Mouse (Mus musculus) embryonic facial prominence, embryonic 14.5 days (tissue): ENCODE results near the gene Il21r. TPM values are rescaled to one million over a fixed set of nuclear protein-coding genes. Genes with fewer than 3 reads are reported as not detected.
A peak's percentile ranks its signal among the peaks of the same experiment; 100 is the strongest.

Experiments
- ATAC-seq: fragments of 200-750 bp; cut with Nextera tagmentation; 2 replicates; pipeline ENCODE4 v1.8.0; 2017; ENCODE audit warnings: low read depth, moderate number of reproducible peaks, moderate TSS enrichment
- DNase-seq: peaks from one replicate; pipeline ENCODE4 v3.0.0-alpha.2; 2015; ENCODE audit warnings: low spot score
- H3K27ac ChIP-seq: fragments of 300-500 bp; sonication (generic); replicated peaks from 2 replicates; pipeline ENCODE4 v1.5.1; 2014; ENCODE audit warnings: low read depth, mild to moderate bottlenecking, low read length, moderate library complexity
- H3K27me3 ChIP-seq: fragments of 300-500 bp; sonication (generic); replicated peaks from 2 replicates; pipeline ENCODE4 v1.6.1; 2014; ENCODE audit warnings: low read length; ENCODE audit not compliant: control insufficient read depth, insufficient read depth
- H3K36me3 ChIP-seq: fragments of 300-500 bp; sonication (generic); 2 replicates; pipeline ENCODE4 v1.6.1; 2014; ENCODE audit warnings: low read length, mixed read lengths; ENCODE audit not compliant: control insufficient read depth, insufficient read depth
- H3K4me1 ChIP-seq: fragments of 300-500 bp; sonication (generic); 2 replicates; pipeline ENCODE4 v1.6.1; 2014; ENCODE audit warnings: antibody characterized with exemption, low read length; ENCODE audit not compliant: control insufficient read depth, insufficient read depth
- H3K4me2 ChIP-seq: fragments of 300-500 bp; sonication (generic); 2 replicates; pipeline ENCODE4 v1.6.1; 2014; ENCODE audit warnings: low read depth, mild to moderate bottlenecking, low read length, moderate library complexity, mixed read lengths
- H3K4me3 ChIP-seq: fragments of 300-500 bp; sonication (generic); 2 replicates; pipeline ENCODE4 v1.5.1; 2014; ENCODE audit warnings: low read depth, mild to moderate bottlenecking, low read length
- H3K9ac ChIP-seq: fragments of 300-500 bp; sonication (generic); 2 replicates; pipeline ENCODE4 v1.6.1; 2014; ENCODE audit warnings: low read depth, mild to moderate bottlenecking, low read length, moderate library complexity, mixed read lengths
- H3K9me3 ChIP-seq: fragments of 300-500 bp; sonication (generic); 2 replicates; pipeline ENCODE4 v1.6.1; 2016; ENCODE audit warnings: low read length; ENCODE audit not compliant: control insufficient read depth
- whole genome bisulfite sequencing: fragments of 180-500 bp; shearing (Covaris S2); extraction: QIAGEN DNeasy Blood & Tissue Kit; methylation state at CpG from one replicate; pipeline ENCODE4 v1.1.7; 2014; 5-methylcytosine and 5-hydroxymethylcytosine counted together
- polyA plus RNA-seq: library from polyadenylated mRNA; unstranded; fragments of >200 nt; fragmentation: Nextera tagmentation; extraction: Ambion mirVana; gene quantifications from 2 replicates; pipeline ENCODE4 v1.2.1, GENCODE M21; 2014

Il21r gene
- polyA plus RNA-seq, 1 experiment from 2014 or later: 0.46 TPM

DNA sequence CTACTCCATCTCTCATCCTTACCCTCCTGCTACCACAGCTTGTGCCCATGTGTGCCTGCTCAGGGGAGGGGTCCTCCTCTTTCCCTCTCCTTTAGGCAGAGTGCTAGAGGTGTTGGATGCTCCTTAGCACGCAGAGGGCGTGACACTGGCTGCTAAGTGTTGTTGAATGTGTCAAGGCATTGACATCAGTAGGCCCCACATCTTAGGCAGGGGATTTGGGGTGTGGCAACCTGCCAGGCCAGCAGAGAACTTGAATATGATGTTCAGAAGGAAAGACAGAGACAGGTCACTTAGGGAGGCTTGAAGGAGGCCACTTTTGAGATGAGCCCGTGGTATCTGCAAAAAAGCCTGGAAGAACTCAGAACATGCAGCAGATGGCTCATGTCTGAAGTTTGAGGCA lies 25.1 kb upstream of the Il21r start:
- Histone ChIP-seq H3K27me3 (no peaks in the 10 kb centered on the region), H3K9me3 (no peaks in the 10 kb centered on the region), H3K4me3 (no peak overlapping the region), H3K27ac (no peak overlapping the region), H3K36me3 (no peaks in the 10 kb centered on the region), H3K9ac (no peak overlapping the region), H3K4me2 (no peak overlapping the region), H3K4me1 (peaks cover 17% of the 10 kb centered on the region; the same call in 1 of the 2 replicates)
- ATAC-seq (no peak), DNase-seq (no peak)
- WGBS: 61% methylated on average over 3 of the region's 3 CpGs

DNA sequence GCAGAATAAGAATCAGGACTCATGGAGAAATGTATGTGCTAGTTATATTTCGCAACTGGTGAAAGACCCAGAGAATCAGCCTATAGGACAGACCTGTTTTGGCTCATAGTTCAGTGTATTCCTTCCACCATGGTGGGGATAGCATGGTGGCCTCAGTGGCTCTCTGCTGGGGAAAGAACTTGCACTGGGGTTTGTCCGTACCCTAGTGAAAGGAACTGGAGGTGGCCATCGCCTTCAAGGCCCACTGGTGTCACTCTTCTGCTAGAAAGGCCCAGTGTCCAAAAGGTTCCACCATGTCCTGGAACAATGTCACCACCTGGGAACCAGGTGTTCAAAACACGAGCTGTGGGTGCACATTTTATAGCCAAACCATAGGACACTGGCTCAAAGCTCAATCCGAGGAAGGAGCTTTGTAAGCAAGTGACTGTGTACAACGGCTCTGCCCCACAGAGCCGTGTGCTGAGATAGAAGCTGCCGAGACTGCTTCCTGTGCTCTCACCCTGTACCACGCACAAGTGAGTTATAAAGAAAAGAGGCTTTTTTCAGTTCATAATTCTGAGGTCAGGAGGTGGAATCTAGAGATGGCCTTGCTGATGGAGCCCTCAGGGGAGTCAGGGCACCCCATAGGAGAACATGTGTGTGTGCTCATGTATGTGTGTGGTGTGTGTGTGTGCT lies 23.5 kb upstream of the Il21r start:
- H3K27me3 ChIP-seq: no peaks in the 10 kb centered on the region
- WGBS: 78% methylated on average over 9 of the region's 9 CpGs

DNA sequence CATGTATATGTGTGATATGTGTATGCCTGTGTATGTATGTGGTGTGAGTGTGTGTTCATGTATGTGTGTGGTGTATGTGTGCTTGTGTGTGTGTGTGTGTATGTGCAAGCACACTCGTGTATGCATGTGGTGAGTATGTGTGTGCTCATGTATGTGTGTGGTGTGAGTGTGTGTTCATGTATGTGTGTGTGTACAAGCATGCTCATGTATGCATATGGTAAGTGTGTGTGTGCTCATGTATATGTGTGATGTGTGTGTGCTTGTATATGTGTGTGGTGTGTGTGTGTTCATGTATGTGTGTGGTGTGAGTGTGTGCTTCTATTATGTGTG lies 23.0 kb upstream of the Il21r start:
- Histone ChIP-seq H3K36me3 (no peaks in the 10 kb centered on the region), H3K27me3 (no peaks in the 10 kb centered on the region), H3K4me1 (peaks cover 17% of the 10 kb centered on the region; the same call in 1 of the 2 replicates), H3K9me3 (no peaks in the 10 kb centered on the region), H3K9ac (no peak overlapping the region), H3K27ac (no peak overlapping the region), H3K4me3 (no peak overlapping the region), H3K4me2 (no peak overlapping the region)
- ATAC-seq (no peak), DNase-seq (no peak)
- WGBS: 71% methylated on average over 1 of the region's 1 CpGs

More for the DNA sequence above, 23.5 kb upstream of the Il21r start:
- Histone ChIP-seq H3K4me2 (no peak overlapping the region), H3K9me3 (no peaks in the 10 kb centered on the region), H3K36me3 (no peaks in the 10 kb centered on the region), H3K4me1 (peaks cover 17% of the 10 kb centered on the region; the same call in 1 of the 2 replicates), H3K9ac (no peak overlapping the region), H3K4me3 (no peak overlapping the region), H3K27ac (no peak overlapping the region)
- DNase-seq (no peak), ATAC-seq (no peak)

DNA sequence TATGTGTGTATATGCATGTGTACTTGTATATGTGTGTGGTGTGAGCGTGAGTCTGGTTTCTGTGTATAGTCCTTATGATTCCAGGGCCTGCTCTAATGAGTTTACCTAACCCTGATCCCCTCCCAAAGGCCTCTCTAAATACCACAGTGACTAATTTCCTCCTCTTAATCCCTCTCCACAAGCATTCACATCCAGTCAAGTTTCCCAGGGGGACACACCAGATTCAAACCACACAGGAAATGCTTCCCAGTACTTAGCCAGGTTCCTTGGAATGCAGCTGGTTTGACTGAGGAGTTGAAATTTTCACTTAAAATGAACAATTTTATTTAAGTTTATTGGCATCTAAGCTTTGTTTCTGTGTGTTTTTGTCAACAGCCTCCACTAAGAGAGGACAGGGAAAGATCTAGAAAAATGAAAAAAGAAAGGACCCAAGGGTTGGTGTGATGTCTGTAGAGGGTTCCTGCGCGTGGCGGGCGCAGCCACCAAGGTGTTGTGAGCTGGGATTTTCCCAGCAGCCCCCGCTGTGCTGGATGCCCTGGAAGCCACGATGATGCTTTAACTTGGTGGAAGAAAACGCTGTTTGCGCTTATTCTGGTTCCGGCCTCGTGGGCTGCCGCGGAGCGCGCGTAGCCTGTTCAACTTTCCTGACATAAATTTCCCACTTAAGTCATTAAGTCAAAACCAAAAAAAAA lies 22.5 kb upstream of the Il21r start:
- no peaks in the 10 kb centered on the region for H3K27me3 ChIP-seq
- no peaks in the 10 kb centered on the region for H3K9me3 ChIP-seq
- H3K4me2 ChIP-seq: peak overlapping the region; percentile 87
- peak overlapping the region; percentile 59 for H3K9ac ChIP-seq
- peaks cover 17% of the 10 kb centered on the region; the same call in 1 of the 2 replicates for H3K4me1 ChIP-seq
- DNase-seq (peak; percentile 62), ATAC-seq (no peak)
- no peaks in the 10 kb centered on the region for H3K36me3 ChIP-seq
- H3K27ac ChIP-seq: 0 out of 2 replicates have a peak overlapping the region, but pooled peaks have one; percentile 10
- WGBS: 7% methylated on average over 16 of the region's 16 CpGs
- peak overlapping the region; percentile 40 for H3K4me3 ChIP-seq

DNA sequence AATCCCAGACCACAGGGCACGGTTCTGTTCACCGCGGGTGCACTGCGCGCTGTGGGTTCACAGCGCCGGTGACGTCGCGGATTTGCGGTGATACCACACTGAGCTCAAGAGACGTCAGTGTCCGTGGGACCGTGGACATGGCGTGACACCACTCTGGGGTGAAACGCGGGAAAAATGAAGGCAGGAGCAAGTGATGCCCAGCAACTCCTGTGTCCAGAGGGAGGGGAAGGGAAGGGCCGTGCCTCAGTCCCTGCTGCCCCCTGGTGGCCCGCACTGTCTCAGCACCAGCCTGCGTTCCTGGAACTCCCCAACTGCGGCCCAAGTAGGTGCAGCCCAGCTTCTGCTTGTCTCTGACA lies 21.9 kb upstream of the Il21r start:
- H3K9ac ChIP-seq: peak overlapping the region; percentile 59
- H3K9me3 ChIP-seq: no peaks in the 10 kb centered on the region
- peak overlapping the region; percentile 40 for H3K4me3 ChIP-seq
- WGBS: 1% methylated on average over 21 of the region's 21 CpGs
- H3K4me1 ChIP-seq: peaks cover 17% of the 10 kb centered on the region; the same call in 1 of the 2 replicates
- ATAC-seq (peak; percentile 84), DNase-seq (peak; percentile 88)
- peak overlapping the region; percentile 87 for H3K4me2 ChIP-seq
- 0 out of 2 replicates have a peak overlapping the region, but pooled peaks have one; percentile 10 for H3K27ac ChIP-seq
- H3K36me3 ChIP-seq: no peaks in the 10 kb centered on the region
- no peaks in the 10 kb centered on the region for H3K27me3 ChIP-seq

DNA sequence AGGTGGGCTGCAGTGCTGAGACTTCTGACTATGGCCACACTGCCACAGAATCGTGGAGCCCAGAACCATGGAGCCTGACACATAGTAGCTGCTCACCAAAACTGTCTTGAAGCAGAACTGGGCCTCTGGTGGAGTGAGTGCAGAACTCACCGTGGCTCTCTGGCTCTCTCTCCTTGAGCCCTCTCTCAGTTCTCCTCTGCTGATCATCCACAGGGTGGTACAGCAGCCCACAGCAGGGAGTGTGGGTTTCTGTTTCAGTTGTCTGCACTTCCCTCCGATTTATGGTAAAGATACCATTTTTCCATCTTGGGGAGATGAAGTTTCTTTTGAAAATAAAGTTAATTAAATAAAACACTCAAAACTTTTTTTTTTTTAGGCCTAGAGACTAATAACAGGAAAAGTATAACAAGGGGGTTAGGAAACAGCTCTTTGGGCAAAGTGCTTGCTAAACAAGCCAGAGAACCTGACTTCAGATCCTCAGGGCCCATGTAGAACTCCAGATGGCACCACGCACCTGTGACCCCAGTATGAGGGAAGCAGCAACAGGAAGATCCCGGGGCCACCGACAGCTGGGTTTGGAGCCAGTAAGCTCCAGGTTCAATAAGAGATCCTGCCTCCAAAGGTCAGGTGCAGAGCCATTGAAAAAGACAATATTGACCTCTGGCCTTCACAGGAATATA lies 19.8 kb upstream of the Il21r start:
- no peaks in the 10 kb centered on the region for H3K27me3 ChIP-seq
- H3K4me2 ChIP-seq: no peak overlapping the region
- H3K36me3 ChIP-seq: no peaks in the 10 kb centered on the region
- WGBS: 76% methylated on average over 6 of the region's 6 CpGs
- peaks cover 8% of the 10 kb centered on the region; the same call in 1 of the 2 replicates for H3K4me1 ChIP-seq
- H3K4me3 ChIP-seq: no peak overlapping the region
- ATAC-seq (no peak), DNase-seq (no peak)
- H3K9ac ChIP-seq: no peak overlapping the region
- no peaks in the 10 kb centered on the region for H3K9me3 ChIP-seq
- no peak overlapping the region for H3K27ac ChIP-seq

DNA sequence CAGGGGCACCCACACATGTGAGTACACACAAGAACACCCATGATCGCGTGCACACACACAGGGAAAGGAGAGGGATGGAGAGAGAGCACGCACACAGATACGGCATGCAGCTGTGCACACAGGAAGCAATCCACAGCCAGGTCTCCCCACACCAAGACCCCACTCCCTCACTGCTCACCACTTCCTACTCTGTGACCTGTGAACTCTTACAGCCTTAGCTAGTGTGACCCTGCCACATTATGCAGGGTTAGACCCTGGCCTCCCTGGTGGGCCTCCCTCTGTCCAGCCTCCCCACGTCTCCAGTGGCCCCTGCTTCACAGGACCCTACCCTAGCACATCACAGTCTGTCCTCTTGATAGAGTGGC lies 19.2 kb upstream of the Il21r start:
- H3K4me2 ChIP-seq: no peak overlapping the region
- H3K36me3 ChIP-seq: no peaks in the 10 kb centered on the region
- 66% methylated on average over 5 of the region's 5 CpGs for WGBS

DNA sequence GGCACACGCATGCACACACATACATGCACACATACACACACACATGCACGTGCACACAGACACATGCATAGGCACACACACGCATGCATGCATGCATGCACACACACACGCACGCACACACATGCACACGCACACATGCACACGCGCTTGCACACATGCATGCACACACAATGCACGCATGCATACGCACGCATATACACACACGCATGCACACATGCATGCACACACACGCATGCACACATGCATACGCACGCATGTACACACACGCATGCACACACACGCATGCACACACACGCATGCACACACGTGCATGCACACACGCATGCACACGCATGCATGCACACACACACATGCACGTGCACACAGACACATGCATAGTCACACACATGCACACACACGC lies 16.9 kb upstream of the Il21r start:
- Histone ChIP-seq H3K4me2 (no peak overlapping the region), H3K9ac (no peak overlapping the region), H3K9me3 (no peaks in the 10 kb centered on the region), H3K27me3 (no peaks in the 10 kb centered on the region), H3K36me3 (no peaks in the 10 kb centered on the region), H3K4me3 (no peak overlapping the region), H3K4me1 (no peaks in the 10 kb centered on the region), H3K27ac (no peak overlapping the region)
- ATAC-seq: no peak
- WGBS: 97% methylated on average over 23 of the region's 23 CpGs
- no peak for DNase-seq

More for the DNA sequence above, 19.2 kb upstream of the Il21r start:
- ATAC-seq (no peak), DNase-seq (no peak)
- H3K9me3 ChIP-seq: no peaks in the 10 kb centered on the region
- H3K27ac ChIP-seq: no peak overlapping the region
- H3K4me1 ChIP-seq: peaks cover 8% of the 10 kb centered on the region; the same call in 1 of the 2 replicates
- H3K27me3 ChIP-seq: no peaks in the 10 kb centered on the region
- H3K4me3 ChIP-seq: no peak overlapping the region
- H3K9ac ChIP-seq: no peak overlapping the region
